Mouse (Mus musculus): ENCODE measurements around the gene Gstm6. TPM values are rescaled to one million over a fixed set of nuclear protein-coding genes. Genes with fewer than 3 reads are reported as not detected.
"Not testable (repeated sequence)": the region's sequence is repeated elsewhere in the genome, so short reads cannot be mapped to it uniquely, and the experiment has no call there.

The Gstm6 gene
- polyA plus RNA-seq, 1 experiment from 2014 or later: 10.6 TPM

DNA sequence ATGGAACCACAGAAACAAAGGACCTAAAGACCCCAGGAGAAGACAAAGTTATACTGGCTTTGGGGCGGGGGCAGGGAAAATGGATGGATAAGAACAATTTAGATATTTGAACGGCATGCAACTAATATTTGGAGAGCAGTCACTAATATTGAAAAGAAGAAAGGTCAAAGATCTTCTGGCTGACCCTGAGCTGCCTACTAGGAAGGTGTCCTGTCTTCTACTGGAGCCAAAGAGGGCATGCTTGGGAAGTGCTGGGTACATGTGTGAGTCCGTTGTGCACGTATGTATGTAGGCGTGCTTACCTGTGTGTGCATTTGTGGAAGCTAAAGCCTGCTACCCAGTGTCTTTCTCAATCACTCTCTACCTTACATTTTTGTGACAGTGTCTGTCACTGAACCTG lies 23.1 kb upstream of the Gstm6 start:
- H3K4me1 ChIP-seq: no peaks in the 10 kb centered on the region; the same call in 1 of the 2 replicates

GRCm38 (mm10) chr3:107965592-107965991 lies 22.0 kb upstream of the Gstm6 start:
- no peaks in the 10 kb centered on the region for H3K36me3 ChIP-seq
- no peaks in the 10 kb centered on the region; the same call in 1 of the 2 replicates for H3K4me1 ChIP-seq
- H3K27ac ChIP-seq (replicated peaks): no peak overlapping the region
- WGBS: 79% methylated on average over 1 of the region's 1 CpGs
- H3K9ac ChIP-seq (replicated peaks): no peak overlapping the region
- no peak overlapping the region for H3K4me2 ChIP-seq
- no peaks in the 10 kb centered on the region for H3K27me3 ChIP-seq (replicated peaks)
- no peaks in the 10 kb centered on the region for H3K9me3 ChIP-seq (replicated peaks)
- no peak for ATAC-seq (ENCODE audit: low FRiP score)
- H3K4me3 ChIP-seq (replicated peaks): no peak overlapping the region

More for the DNA sequence above, 23.1 kb upstream of the Gstm6 start:
- Histone ChIP-seq H3K27ac (replicated peaks) (no peak overlapping the region), H3K27me3 (replicated peaks) (no peaks in the 10 kb centered on the region), H3K4me2 (no peak overlapping the region), H3K4me3 (replicated peaks) (no peak overlapping the region), H3K9ac (replicated peaks) (no peak overlapping the region), H3K9me3 (replicated peaks) (no peaks in the 10 kb centered on the region), H3K36me3 (no peaks in the 10 kb centered on the region)
- WGBS: 97% methylated on average over 5 of the region's 5 CpGs
- ATAC-seq (ENCODE audit: low FRiP score): no peak

DNA sequence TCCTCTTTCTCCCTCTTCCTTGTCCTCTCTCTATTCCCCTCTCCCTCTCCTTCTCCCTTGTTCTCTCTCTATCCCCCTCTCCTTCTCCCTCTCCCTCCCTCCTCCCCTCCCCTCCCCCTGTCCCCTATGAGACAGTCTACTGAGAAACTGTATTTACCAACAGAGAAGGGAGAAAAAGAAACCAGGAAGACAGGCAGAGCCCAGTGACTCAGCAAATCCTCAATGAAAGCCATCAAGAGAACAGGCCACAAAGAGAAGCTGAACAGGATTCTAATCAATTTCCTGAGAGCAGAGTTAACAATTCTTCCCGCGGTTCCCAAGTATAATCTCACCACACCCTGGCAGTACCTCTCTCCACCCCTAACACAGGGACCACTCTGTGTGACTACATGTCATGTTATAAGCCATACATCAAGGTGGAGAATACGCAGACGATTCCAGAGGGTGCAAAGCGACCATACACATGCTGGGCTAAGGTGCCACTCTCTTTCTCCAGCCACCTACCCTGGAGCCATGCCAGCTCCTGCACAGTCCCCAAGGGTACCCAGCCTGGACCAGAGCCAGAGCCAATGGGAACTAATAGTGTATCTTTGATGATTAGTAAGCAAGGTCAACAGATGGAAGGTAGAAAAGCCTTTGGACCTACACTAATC lies 21.2 kb upstream of the Gstm6 start:
- H3K9ac ChIP-seq (replicated peaks): no peak overlapping the region
- ATAC-seq (ENCODE audit: low FRiP score): no peak
- no peak overlapping the region for H3K4me2 ChIP-seq
- WGBS: 65% methylated on average over 5 of the region's 5 CpGs
- H3K36me3 ChIP-seq: no peaks in the 10 kb centered on the region
- no peaks in the 10 kb centered on the region; the same call in 1 of the 2 replicates for H3K4me1 ChIP-seq
- H3K27me3 ChIP-seq (replicated peaks): no peaks in the 10 kb centered on the region
- no peak overlapping the region for H3K4me3 ChIP-seq (replicated peaks)
- no peak overlapping the region for H3K27ac ChIP-seq (replicated peaks)
- H3K9me3 ChIP-seq (replicated peaks): no peaks in the 10 kb centered on the region

- no peak overlapping the region for H3K4me3 ChIP-seq (replicated peaks)
- no peak for ATAC-seq (ENCODE audit: low FRiP score)
- no peak overlapping the region for H3K4me2 ChIP-seq
- WGBS: 88% methylated on average over 4 of the region's 4 CpGs
- H3K36me3 ChIP-seq: no peaks in the 10 kb centered on the region
- H3K27ac ChIP-seq (replicated peaks): no peak overlapping the region
- H3K27me3 ChIP-seq (replicated peaks): no peaks in the 10 kb centered on the region
- H3K4me1 ChIP-seq: no peaks in the 10 kb centered on the region; the same call in 1 of the 2 replicates
- H3K9ac ChIP-seq (replicated peaks): no peak overlapping the region
- no peaks in the 10 kb centered on the region for H3K9me3 ChIP-seq (replicated peaks)
Measured at GRCm38 (mm10) chr3:107964026-107964425, 20.5 kb upstream of the Gstm6 start.

DNA sequence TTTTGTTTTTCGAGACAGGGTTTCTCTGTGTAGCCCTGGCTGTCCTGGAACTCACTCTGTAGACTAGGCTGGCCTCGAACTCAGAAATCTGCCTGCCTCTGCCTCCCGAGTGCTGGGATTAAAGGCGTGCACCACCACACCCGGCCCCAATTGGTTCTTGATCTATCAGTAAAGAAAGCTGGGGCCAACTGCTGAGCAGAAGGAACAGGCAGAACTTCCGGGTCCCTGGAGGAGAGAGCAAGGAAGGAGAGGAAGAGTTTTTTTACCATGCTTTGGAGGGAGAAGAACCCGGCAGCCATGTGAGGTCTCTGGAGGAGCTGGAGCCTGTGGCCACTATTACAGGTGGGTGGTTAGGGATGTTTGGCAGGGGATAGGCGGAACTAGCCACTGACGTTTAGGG lies 11.7 kb upstream of the Gstm6 start:
- H3K4me2 ChIP-seq; H3K27me3 ChIP-seq (replicated peaks); H3K4me3 ChIP-seq (replicated peaks); H3K4me1 ChIP-seq; H3K27ac ChIP-seq (replicated peaks); H3K9ac ChIP-seq (replicated peaks); H3K36me3 ChIP-seq; ATAC-seq (ENCODE audit: low FRiP score); H3K9me3 ChIP-seq (replicated peaks): not testable (repeated sequence)
- 91% methylated on average over 9 of the region's 9 CpGs for WGBS

GRCm38 (mm10) chr3:107953906-107954305 lies 10.4 kb upstream of the Gstm6 start:
- H3K4me1 ChIP-seq: no peaks in the 10 kb centered on the region
- H3K36me3 ChIP-seq: no peaks in the 10 kb centered on the region
- no peak overlapping the region for H3K9ac ChIP-seq (replicated peaks)
- H3K4me3 ChIP-seq (replicated peaks): no peak overlapping the region
- H3K27ac ChIP-seq (replicated peaks): no peak overlapping the region; the same call in 1 of the 2 replicates
- H3K9me3 ChIP-seq (replicated peaks): no peaks in the 10 kb centered on the region
- ATAC-seq (ENCODE audit: low FRiP score): peak; percentile 59
- H3K27me3 ChIP-seq (replicated peaks): no peaks in the 10 kb centered on the region
- 78% methylated on average over 5 of the region's 5 CpGs for WGBS
- no peak overlapping the region for H3K4me2 ChIP-seq

- 27% methylated on average over 6 of the region's 6 CpGs for WGBS
- H3K9me3 ChIP-seq (replicated peaks): no peaks in the 10 kb centered on the region
- ATAC-seq (ENCODE audit: low FRiP score): peak; percentile 84
Measured at GRCm38 (mm10) chr3:107953328-107953755, 9.8 kb upstream of the Gstm6 start.

DNA sequence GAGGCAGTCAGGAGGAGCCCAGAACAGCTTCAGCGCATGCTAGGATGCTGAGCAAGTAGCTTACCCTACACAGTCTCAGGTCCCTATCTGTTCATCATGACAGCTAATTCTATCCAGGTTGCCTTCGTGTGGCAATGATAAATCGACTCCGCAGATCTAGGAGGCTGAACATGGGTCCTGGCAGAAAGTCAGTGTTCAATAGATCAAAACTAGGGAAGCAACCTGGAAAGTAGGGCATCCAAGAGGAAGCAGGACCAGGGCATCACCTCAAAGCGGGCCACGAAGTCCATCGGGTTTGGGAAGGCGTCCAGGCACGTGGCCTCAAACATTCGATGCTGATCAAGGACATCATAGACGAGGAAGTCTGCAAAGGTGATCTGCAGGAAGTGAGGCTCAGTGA lies 7.0 kb upstream of the Gstm6 start:
- H3K4me3 ChIP-seq (replicated peaks): no peak overlapping the region
- no peak overlapping the region for H3K27ac ChIP-seq (replicated peaks)
- H3K36me3 ChIP-seq: no peaks in the 10 kb centered on the region
- no peaks in the 10 kb centered on the region for H3K27me3 ChIP-seq (replicated peaks)
- H3K9me3 ChIP-seq (replicated peaks): no peaks in the 10 kb centered on the region
- H3K9ac ChIP-seq (replicated peaks): no peak overlapping the region
- no peaks in the 10 kb centered on the region for H3K4me1 ChIP-seq
- 92% methylated on average over 11 of the region's 11 CpGs for WGBS
- ATAC-seq (ENCODE audit: low FRiP score): no peak
- H3K4me2 ChIP-seq: no peak overlapping the region

More at GRCm38 (mm10) chr3:107953328-107953755, 9.8 kb upstream of the Gstm6 start:
- H3K9ac ChIP-seq (replicated peaks): no peak overlapping the region
- H3K36me3 ChIP-seq: no peaks in the 10 kb centered on the region
- H3K4me1 ChIP-seq: no peaks in the 10 kb centered on the region
- no peaks in the 10 kb centered on the region for H3K27me3 ChIP-seq (replicated peaks)
- H3K4me3 ChIP-seq (replicated peaks): no peak overlapping the region
- no peak overlapping the region for H3K27ac ChIP-seq (replicated peaks)
- no peak overlapping the region for H3K4me2 ChIP-seq

- not testable (repeated sequence) for H3K4me1 ChIP-seq; H3K27ac ChIP-seq (replicated peaks); H3K9ac ChIP-seq (replicated peaks); ATAC-seq (ENCODE audit: low FRiP score); H3K27me3 ChIP-seq (replicated peaks); H3K4me2 ChIP-seq; H3K4me3 ChIP-seq (replicated peaks); H3K9me3 ChIP-seq (replicated peaks); H3K36me3 ChIP-seq
- 96% methylated on average over 1 of the region's 1 CpGs for WGBS
Measured at GRCm38 (mm10) chr3:107949461-107949860, 5.9 kb upstream of the Gstm6 start.

- Histone ChIP-seq H3K4me3 (replicated peaks) (no peak overlapping the region), H3K9me3 (replicated peaks) (no peaks in the 10 kb centered on the region), H3K27me3 (replicated peaks) (no peaks in the 10 kb centered on the region), H3K4me2 (no peak overlapping the region), H3K36me3 (no peaks in the 10 kb centered on the region), H3K27ac (replicated peaks) (no peak overlapping the region), H3K9ac (replicated peaks) (no peak overlapping the region), H3K4me1 (peaks cover 11% of the 10 kb centered on the region; the same call in 1 of the 2 replicates)
- 59% methylated on average over 4 of the region's 4 CpGs for WGBS
- ATAC-seq (ENCODE audit: low FRiP score): no peak
Measured at GRCm38 (mm10) chr3:107945729-107946128, 2.2 kb upstream of the Gstm6 start.

DNA sequence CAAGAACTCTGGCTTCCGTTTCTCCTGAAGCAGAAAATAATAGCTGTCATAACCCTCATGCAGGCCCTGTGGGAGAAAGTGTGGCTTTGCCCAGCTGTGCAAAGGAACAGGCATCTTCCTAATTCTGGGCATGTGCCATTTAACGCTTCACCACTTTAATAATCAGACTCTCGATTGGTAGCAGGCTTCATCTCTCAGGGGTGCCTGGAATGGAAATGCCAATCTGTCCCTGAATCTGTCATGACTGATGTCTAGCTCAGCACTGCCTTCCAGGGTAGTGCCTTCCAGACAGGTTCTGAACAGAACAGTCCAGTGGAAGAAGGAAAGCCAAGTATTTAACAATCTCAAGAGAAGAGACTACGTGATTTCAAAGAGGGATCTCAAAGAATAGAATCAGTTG lies 2.3 kb downstream of the Gstm6 start:
- Histone ChIP-seq H3K27ac (replicated peaks) (0 out of 2 replicates have a peak overlapping the region, but pooled peaks have one; percentile 28), H3K27me3 (replicated peaks) (0 out of 2 replicates have a peak, but pooled peaks cover 2% of the 10 kb centered on the region), H3K4me3 (replicated peaks) (no peak overlapping the region), H3K36me3 (no peaks in the 10 kb centered on the region), H3K9me3 (replicated peaks) (no peaks in the 10 kb centered on the region), H3K4me2 (no peak overlapping the region), H3K4me1 (peaks cover 20% of the 10 kb centered on the region; the same call in 1 of the 2 replicates), H3K9ac (replicated peaks) (no peak overlapping the region)
- no peak for ATAC-seq (ENCODE audit: low FRiP score)
- WGBS: 46% methylated on average over 4 of the region's 4 CpGs

GRCm38 (mm10) chr3:107940524-107940923 lies 3.0 kb downstream of the Gstm6 start:
- H3K9me3 ChIP-seq (replicated peaks): no peaks in the 10 kb centered on the region
- H3K27ac ChIP-seq (replicated peaks): no peak overlapping the region
- H3K4me2 ChIP-seq: no peak overlapping the region
- 0 out of 2 replicates have a peak, but pooled peaks cover 3% of the 10 kb centered on the region for H3K27me3 ChIP-seq (replicated peaks)
- H3K4me3 ChIP-seq (replicated peaks): no peak overlapping the region
- no peak overlapping the region for H3K9ac ChIP-seq (replicated peaks)
- 81% methylated on average over 7 of the region's 7 CpGs for WGBS
- ATAC-seq (ENCODE audit: low FRiP score): no peak
- peaks cover 20% of the 10 kb centered on the region; the same call in 1 of the 2 replicates for H3K4me1 ChIP-seq
- H3K36me3 ChIP-seq: no peaks in the 10 kb centered on the region
